Mouse (Mus musculus): ENCODE data around the gene Gm10188.

Gene Gm10188

DNA sequence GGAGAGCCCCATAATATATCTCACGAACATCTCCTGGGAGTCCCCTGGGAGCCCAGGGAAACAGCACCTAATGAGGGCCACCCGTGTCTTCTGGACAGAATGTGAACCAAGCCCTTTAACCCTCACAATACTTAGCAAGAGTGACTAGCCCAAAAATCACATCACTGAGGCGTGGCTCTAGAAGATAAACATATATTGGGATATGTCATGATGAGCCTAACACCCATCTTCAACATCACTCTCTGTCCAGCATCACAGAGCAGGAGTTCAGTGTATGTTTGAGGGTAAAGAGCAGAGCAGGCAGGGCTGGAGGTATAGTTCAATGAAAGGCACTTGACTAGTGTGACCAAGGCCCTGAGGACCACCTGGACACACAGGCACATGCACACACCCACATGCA, at the start of gene Gm10188:
TSS of gene Gm10188 (minus strand) at position 101 of the 400 bp plus-strand sequence.
- in situ Hi-C loops (cut with MboI, MseI) = loop anchor here in 1 of 2 experiments (10.0 kb wide), 1 partner anchor 125 kb away; no protein-coding TSS in a partner anchor

DNA sequence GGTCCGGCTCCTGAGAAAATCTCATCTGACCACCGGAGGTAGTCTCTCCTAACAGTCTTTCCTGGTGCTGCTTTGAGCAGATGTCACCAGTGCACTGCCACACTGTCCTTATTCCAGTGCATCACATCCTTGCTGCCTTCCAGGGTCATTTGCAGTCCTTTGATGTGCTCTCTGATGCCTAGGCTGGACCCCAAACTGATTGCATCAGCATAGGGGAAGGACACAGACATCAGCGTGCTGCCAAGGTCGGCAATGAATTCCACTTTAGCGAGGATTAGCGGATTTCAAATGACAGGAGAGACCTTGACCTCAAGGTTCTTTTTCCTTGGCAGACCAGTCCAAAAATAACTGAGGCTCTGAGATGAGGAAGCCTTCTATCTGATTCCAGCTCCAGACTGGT, 47.6 kb upstream of the Gm10188 start:
- in situ Hi-C loops (cut with MboI, MseI) = no loop called here

DNA sequence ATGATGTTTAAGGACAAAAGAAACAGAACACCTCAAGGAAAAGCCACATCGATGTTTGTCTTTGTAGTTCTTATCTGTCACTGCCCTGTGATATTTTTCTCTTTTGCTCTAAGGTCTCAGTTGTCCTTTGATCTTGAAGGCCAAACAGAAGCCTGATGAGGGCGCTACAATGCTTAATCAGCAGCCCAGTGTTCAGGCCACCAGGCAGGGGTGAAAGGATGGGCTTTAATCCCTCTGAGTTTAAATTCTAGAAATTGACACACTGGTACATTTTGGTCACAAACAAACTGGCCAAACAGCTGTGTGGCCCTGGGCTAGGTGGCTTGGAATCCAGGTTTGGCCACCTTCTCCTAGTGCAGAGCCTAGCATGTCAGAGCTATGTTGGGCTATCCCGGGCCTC, 47.1 kb upstream of the Gm10188 start:
- in situ Hi-C loops (cut with MboI, MseI) = no loop called here

DNA sequence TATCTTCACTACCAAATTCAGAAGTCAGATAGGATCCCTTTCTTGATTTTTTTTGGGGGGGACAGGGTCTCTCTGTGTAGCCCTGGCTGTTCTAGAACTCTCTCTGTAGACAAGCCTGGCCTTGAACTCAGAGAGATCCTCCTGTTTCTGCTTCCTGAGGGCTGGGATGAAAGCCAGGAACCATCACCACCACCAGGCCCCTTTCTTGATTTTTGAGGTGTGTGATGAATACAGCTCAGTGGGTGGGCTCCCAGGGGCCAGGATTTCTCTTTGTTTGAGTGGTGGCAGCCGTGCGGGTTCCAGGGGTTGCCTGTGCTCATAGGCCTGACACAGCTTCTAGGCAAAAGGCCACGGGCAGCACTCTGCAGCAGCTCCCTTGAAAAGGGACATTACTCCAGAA, 41.7 kb upstream of the Gm10188 start:
- in situ Hi-C loops (cut with MboI, MseI) = no loop called here

DNA sequence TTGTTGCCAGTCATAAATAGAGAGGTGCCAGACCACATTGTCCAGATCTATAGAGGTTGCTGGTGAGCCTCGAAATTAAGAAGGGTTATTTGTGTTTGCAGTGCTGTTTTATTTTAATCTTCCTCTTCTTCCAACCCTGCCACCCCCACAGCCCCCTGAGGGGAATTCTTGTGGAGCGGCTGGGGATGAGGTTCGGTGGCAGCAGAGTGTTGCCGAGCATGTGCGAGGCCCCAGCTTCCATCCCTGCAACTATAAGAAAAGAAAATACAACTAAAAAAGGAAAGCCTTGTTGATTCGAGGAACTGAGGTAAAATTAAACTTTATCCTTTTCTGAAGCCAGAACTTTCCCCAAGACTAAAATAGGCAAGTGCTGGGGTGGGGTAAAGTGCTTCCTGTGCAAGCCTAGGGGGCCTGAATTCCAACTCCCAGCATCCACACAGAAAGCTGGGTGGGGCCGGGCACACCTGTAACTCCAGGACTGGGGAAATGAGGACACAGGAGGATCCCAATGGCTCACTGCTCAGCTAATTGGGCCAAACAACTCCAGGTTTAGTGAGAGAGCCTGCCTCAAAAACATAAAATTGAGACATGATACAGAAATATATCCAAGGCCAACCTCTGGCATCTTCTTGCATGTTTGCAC, 39.0 kb upstream of the Gm10188 start:
- in situ Hi-C loops (cut with MboI, MseI) = loop anchor here in 1 of 2 experiments (10.0 kb wide), 1 partner anchor 1054 kb away; no protein-coding TSS in a partner anchor

DNA sequence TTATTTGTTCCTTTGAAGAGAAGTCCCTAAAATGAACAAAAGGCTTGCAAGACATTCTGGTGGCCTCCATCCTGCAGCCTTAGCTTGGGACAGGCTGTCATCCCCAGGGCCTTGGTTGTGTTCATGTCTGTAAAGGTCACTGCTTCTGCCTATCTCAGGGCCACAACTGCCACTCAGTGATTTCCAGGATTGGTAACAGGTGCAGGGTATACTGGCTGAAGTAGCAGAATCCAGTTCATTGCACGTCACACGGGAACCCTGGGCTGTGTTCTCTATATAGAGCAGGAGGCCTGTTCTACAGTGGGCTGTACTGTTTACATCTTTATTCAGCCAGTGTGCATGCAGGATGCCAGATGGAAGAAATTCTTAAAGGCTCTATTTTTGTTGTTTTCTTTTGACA, 38.4 kb upstream of the Gm10188 start:
- in situ Hi-C loops (cut with MboI, MseI) = loop anchor here in 1 of 2 experiments (10.0 kb wide), 1 partner anchor 1053 kb away; no protein-coding TSS in a partner anchor

DNA sequence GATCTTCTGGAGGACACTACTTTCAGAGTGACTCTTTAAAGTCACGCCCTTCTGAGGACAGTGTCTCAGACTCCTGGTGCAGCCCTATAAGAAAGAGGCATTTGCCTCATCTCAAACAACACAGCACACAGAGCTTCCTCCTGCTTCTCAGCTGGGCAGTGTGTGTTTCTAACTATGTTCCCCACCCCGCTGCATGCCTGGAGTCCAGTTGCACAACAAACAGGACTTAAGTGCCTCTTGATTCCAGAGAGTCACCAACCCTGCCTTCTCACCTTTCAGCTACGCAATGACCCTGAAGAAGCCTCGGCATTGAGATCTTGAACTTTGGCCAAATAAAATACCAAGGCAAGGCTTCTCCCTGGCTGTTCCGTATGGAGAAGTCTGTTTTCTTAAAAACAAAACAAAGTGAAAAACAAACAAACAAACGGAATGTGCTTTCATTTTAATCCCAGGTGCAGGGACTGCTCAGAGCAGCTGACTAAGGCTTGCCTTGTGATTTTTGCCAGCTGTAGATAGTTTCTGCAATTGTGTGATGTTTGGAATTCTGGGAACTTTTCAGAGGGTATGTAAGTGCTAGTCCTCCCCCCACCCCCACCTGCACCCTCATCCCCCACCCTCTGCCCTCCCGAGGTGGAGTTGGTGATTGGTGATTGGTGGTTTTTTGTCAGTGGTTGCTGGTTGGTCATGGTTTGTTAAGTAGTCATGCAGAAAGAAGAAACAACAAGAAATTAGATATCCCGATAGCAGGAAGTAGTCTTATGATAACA, 37.4 kb upstream of the Gm10188 start:
- in situ Hi-C loops (cut with MboI, MseI) = loop anchor here in 1 of 2 experiments (10.0 kb wide), 1 partner anchor 1052 kb away; no protein-coding TSS in a partner anchor

DNA sequence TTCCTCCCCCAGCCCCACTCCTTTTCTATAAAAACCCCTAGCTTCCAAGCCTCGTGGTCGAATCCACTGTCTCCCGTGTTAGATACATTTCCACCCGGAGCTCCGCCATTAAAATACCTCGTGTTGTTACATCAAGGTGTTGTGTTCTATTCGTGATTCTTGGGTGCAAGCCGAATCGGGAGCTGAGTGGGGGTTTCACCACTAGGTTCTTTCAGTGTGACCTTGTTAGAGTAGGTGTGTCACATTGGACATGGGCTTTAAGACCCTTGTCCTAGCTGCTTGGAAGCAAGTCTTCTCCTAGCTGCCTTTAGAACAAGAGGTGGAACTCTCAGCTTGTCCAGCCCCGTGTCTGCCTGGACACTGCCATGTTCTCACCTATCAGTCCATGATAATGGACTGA, 36.4 kb upstream of the Gm10188 start:
- in situ Hi-C loops (cut with MboI, MseI) = loop anchor here in 1 of 2 experiments (10.0 kb wide), 1 partner anchor 1051 kb away; no protein-coding TSS in a partner anchor

DNA sequence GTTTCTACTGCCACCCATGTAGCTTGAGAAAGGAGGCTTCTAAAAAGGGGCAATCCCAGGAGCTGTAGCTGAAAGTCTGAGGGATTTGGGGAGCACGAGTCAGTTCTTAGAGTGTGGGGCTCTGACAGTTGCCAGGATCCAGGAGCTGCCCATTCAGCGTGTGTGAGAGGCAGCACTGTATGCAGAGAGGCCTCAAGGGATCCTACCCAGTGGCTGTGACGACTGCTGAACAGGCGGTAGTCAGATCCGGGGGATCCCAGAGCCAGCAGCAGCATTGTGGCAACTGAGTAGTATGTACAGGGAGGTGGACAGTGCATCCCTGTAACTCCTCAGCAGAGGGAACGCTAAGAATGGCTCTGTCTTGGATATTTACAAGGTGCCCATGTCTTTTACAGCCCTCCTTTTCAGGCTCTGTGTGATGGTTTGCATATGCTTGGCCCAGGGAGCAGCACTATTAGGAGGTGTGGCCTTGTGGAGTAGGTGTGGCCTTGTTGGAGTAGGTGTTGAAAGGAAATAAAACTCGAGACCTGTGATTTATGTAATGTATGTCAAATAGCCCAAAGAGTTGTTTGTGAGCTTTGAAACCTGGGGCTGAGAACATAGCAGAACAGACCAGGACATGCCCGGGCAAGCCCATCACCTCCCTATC, 35.8 kb upstream of the Gm10188 start:
- in situ Hi-C loops (cut with MboI, MseI) = loop anchor here in 1 of 2 experiments (10.0 kb wide), 1 partner anchor 1051 kb away; no protein-coding TSS in a partner anchor

DNA sequence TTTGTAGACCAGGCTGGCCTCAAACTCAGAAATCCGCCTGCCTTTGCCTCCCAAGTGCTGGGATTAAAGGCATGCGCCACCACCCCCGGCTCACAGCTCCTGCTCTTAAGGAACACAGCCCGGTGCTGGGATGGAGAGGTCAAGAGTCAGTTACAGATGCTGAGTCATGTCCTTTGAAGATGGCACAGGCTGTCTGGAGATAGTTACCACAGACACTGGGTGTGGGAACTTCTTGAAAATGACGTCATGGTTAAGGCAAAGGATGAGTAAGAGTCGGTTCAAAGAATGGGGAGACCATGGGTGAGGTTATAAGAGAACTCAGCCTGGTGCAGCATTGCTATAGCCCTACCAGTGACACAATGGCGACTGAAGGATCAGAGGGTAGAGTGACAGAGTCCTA, 35.0 kb upstream of the Gm10188 start:
- in situ Hi-C loops (cut with MboI, MseI) = loop anchor here in 1 of 2 experiments (10.0 kb wide), 1 partner anchor 1050 kb away; no protein-coding TSS in a partner anchor

DNA sequence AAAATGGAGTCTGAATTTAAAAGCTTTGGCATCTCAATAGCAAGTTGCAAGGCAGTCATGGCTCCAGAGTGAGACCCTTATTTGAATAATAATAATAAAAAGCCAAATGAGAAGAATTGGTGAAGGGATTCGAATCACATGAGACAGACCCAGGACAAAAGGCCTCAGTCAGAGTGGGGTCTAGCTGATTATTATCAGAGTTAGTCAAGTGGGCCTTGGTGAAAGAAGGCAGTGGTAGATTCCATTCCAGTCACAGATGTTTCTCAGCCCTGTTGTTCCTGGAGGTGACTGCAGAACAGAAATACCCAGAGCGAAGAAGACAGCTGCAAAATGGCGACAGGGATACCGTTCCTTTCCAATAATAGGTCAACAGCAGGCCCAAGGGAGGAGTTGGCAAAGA, 34.1 kb upstream of the Gm10188 start:
- in situ Hi-C loops (cut with MboI, MseI) = loop anchor here in 1 of 2 experiments (10.0 kb wide), 1 partner anchor 1049 kb away; no protein-coding TSS in a partner anchor

DNA sequence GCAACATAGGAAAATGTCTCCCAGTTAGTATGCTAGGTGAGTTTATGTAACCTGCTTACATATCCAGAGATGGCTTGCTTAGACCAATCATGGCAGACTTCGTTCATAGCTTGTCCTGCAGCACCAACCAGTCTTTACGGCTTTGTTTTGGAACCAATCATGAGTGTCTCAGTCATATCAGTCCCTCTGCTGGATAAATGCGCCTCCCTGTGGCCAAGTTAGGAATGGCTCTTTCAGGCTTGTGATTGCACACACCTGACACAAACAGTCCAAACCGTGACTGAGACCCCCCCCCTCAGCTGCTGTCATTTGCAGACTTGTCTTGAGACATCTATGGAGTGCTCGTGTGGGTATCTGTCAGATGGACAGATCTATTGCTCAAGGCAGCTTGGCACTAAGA, 31.5 kb upstream of the Gm10188 start:
- in situ Hi-C loops (cut with MboI, MseI) = loop anchor here in 1 of 2 experiments (10.0 kb wide), 1 partner anchor 1046 kb away; no protein-coding TSS in a partner anchor

DNA sequence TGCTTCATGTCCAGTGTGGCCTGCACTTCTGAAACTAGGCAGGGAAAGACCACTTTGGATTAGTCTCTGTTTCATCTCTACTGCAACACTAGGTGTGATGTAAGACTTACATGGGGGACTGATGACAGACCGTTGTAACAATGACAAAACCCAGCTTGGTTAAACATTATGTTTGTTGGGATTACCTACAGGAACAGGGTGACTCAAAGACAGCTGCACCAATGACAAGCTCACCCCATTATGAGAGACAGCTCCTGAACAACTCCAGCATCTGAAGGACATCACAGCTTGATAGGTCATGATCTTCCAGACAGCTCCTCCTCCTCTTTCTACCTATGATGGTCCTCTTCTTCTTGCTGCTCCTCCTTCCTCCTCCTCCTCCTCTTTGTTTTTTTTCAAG, 30.8 kb upstream of the Gm10188 start:
- in situ Hi-C loops (cut with MboI, MseI) = loop anchor here in 1 of 2 experiments (10.0 kb wide), 1 partner anchor 1046 kb away; no protein-coding TSS in a partner anchor

DNA sequence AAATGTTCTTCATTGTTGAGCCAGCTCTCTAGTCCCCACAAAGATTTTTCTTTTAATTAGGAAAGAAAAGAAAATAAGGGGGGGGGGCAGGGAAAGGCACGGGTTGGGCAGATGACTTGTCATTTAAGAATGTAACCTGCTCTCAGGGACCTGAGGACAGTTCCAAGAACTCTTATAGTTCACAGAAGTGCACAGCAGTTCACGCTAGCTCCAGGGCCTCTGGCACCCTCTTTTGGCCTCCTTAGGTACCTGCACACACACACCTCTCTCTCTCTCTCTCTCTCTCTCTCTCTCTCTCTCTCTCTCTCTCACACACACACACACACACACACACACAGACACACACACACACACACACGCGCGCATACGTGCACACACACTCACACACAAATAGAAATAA, 24.9 kb upstream of the Gm10188 start:
- in situ Hi-C loops (cut with MboI, MseI) = loop anchor here in 1 of 2 experiments (10.0 kb wide), 1 partner anchor 560 kb away; no protein-coding TSS in a partner anchor

DNA sequence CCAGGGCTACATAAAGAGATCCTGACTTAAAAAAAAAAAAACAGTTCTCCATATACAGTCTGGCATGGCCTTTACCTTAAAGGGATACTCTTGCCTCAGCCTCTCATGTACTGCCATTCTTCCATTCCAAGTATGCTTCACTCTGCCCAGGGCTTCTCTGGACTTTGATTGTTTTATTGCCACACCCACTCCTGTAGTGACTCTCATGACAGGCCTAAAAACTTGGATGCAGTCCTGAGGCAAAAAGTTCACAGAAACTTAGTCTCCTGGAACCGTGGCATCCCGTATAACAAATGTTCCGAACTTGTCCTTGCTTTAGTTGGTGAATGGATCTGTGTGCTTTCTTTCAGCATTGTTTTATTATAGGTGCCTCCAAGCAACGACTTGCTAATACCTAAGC, 17.1 kb upstream of the Gm10188 start:
- in situ Hi-C loops (cut with MboI, MseI) = no loop called here

DNA sequence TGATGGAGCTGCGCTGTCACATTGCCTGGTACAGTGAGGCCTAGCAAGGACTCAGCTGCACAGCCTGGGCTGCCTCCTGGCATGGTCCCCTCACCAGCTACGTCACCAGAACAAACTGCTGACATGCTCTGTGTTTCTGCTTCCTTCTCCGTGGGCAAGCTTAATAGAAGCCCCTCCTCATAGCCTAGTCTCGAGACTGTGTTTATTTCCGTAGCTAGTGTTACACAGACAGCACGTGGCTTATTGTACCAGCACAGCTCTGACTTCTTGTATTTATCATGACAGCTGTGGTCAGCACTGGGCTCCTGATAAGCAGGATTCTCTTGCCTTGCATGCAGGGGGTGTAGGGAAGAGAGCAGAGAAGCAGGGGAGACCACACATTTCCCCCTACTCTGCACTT, 16.6 kb upstream of the Gm10188 start:
- in situ Hi-C loops (cut with MboI, MseI) = no loop called here

DNA sequence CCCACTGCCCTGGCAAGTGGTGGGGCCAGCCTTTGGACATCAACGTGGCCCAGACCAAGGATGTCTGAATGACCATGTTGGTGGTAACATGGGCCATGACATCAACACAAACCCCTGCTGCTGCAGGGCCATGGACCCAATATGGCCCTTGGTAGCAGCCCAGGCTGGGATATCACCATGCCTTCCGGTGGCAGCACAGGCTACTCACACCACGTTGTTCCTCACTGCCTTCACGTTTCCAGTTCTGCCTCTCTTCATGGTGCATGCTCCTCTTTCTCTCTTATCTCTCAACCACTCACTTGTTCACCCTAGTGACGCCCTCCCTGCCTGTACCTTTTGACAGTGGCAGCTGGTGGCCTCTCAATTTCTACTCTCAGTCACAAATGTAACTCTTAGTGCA, 15.4 kb upstream of the Gm10188 start:
- in situ Hi-C loops (cut with MboI, MseI) = no loop called here

DNA sequence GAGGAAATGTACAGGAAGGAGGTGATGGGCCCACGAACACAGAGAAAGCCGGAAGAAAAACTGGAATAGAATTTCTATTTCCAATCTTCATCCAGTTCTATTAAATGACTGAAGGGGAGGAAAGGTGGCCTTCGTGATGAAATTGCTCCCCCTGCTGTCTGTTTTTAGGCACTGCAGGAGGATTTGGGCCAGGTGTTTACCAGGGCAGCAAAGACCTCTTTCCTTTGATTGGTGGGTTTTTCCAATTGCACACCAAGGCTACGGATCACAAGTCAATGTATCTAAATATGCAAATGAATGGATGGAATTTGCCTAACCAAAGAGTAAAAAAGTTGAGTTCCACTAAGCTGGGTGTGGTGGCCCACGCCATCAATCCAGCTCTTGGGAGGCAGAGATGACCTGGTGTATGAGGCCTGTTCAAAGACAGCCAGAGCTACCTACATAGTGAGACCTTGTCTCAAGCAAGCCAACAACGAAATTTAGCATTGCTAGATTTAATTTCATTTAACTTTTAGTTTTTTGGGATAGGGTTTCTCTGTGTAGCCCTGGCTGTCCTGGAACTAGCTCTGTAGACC, 8.1 kb upstream of the Gm10188 start:
- in situ Hi-C loops (cut with MboI, MseI) = loop anchor here in 1 of 2 experiments (10.0 kb wide), 1 partner anchor 117 kb away; no protein-coding TSS in a partner anchor

DNA sequence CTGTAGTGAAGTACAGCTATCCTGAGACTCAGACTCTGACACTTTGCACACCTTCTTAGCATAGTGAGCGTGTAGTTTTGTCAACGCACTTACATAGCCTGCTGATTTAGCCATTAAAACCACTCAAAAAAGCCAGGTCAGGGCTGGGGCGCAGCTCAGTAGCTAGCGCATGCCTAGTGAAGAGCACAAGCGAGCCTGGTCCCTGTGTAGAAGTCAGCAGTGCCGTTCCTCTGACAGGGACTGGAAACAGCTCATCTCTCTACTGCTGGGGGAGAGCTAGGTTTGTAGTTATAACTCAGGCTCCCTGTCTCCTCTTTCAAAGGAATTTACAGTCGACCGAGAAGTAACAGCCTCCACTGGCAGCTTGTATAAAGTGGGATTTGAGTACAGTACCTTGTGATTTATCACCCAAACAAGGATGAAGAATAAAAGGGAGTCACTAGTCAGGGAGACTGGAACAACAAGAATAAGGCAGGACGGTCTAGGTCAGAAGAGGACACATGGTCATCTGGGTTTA, 5.2 kb upstream of the Gm10188 start:
- in situ Hi-C loops (cut with MboI, MseI) = loop anchor here in 1 of 2 experiments (10.0 kb wide), 1 partner anchor 120 kb away; no protein-coding TSS in a partner anchor

DNA sequence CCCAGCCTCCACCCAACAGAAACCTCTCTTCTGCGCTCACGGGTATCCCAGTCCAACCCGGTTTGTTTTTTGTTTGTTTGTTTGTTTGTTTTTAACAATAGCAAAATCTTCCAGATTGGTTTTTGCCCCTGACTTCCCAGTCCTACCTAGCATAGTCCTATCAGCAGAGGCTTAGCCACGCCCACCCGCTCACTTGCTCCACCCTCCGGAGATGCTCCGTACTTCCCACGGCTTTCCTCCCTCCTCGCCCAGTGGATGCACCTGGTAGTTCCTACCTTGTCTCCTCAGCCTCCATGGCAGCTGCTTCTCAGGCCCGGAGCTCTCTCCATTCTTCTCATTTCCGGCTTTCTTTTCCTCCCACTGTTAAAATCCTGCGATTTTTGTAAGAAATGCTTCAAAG, 4.0 kb upstream of the Gm10188 start:
- in situ Hi-C loops (cut with MboI, MseI) = loop anchor here in 1 of 2 experiments (10.0 kb wide), 1 partner anchor 121 kb away; no protein-coding TSS in a partner anchor
